Mouse (Mus musculus) intestine, postnatal 0 days (tissue): Measurements from ENCODE around the gene Il4. TPM values are rescaled to one million over a fixed set of nuclear protein-coding genes. Genes with fewer than 3 reads are reported as not detected.
"Not testable (repeated sequence)": the region's sequence is repeated elsewhere in the genome, so short reads cannot be mapped to it uniquely, and the experiment has no call there.

Source experiments
- ATAC-seq: fragments of 200-750 bp; cut with Nextera tagmentation; 2 replicates; pipeline ENCODE4 v1.8.0; 2017; ENCODE audit warnings: mild to moderate bottlenecking, moderate TSS enrichment, moderate library complexity
- H3K27ac ChIP-seq: fragments of 300-500 bp; sonication (generic); 2 replicates; pipeline ENCODE4 v1.5.1; 2014; ENCODE audit warnings: mild to moderate bottlenecking, low read depth, low read length, moderate library complexity
- H3K27me3 ChIP-seq: fragments of 300-500 bp; sonication (generic); replicated peaks from 2 replicates; pipeline ENCODE4 v1.6.1; 2014; ENCODE audit warnings: low read length, mixed read lengths; ENCODE audit not compliant: control insufficient read depth, insufficient read depth
- H3K36me3 ChIP-seq: fragments of 300-500 bp; sonication (generic); 2 replicates; pipeline ENCODE4 v1.6.1; 2014; ENCODE audit warnings: mild to moderate bottlenecking, moderate library complexity; ENCODE audit not compliant: control insufficient read depth, insufficient read depth
- H3K4me1 ChIP-seq: fragments of 300-500 bp; sonication (generic); replicated peaks from 2 replicates; pipeline ENCODE4 v1.6.1; 2014; ENCODE audit warnings: antibody characterized with exemption, low read length, mixed read lengths; ENCODE audit not compliant: control insufficient read depth, insufficient read depth
- H3K4me2 ChIP-seq: fragments of 300-500 bp; sonication (generic); replicated peaks from 2 replicates; pipeline ENCODE4 v1.6.1; 2014; ENCODE audit warnings: low read depth, mild to moderate bottlenecking, moderate library complexity
- H3K4me3 ChIP-seq: fragments of 300-500 bp; sonication (generic); 2 replicates; pipeline ENCODE4 v1.5.1; 2014; ENCODE audit warnings: low read depth, low read length
- H3K9ac ChIP-seq: fragments of 300-500 bp; sonication (generic); 2 replicates; pipeline ENCODE4 v1.6.1; 2014; ENCODE audit warnings: mild to moderate bottlenecking, low read depth, low read length
- H3K9me3 ChIP-seq: fragments of 300-500 bp; sonication (generic); 2 replicates; pipeline ENCODE4 v1.6.1; 2016; ENCODE audit warnings: mixed run types; ENCODE audit not compliant: control insufficient read depth
- CTCF ChIP-seq: sonication (generic); IDR thresholded peaks from 2 replicates; pipeline ENCODE4 v1.5.1; 2016; ENCODE audit warnings: low read depth, mild to moderate bottlenecking, control low read depth, antibody characterized with exemption, moderate library complexity
- WGBS: fragments of 180-500 bp; shearing (Covaris S2); extraction: QIAGEN DNeasy Blood & Tissue Kit; methylation state at CpG from one replicate; pipeline ENCODE4 v1.1.7; 2014; 5-methylcytosine and 5-hydroxymethylcytosine counted together
- polyA plus RNA-seq: library from polyadenylated mRNA; unstranded; fragments of >200 nt; fragmentation: Nextera tagmentation; extraction: Ambion mirVana; gene quantifications from 2 replicates; pipeline ENCODE4 v1.2.1, GENCODE M21; 2015

The Il4 gene
- polyA plus RNA-seq, 1 experiment from 2014 or later: 0.29 TPM

DNA sequence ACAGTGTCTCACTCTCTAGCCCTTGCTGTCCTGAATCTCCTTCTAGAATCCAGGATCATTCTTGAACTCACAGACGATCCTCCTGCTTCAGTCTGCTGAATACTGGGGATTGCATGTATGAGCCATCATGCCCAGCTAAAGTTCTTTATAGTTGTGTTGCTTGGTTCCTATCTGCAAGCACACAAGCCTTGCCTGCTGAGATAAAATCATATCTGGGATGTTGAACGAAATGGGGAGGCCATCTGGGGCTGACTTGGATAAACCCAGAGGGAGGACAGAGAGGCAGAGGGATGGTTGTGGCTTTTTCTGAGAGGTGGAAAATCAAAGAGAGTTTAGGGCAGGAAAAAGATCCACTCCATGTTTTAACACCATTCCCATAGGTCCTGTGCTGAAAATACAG lies 56.5 kb downstream of the Il4 start:
- WGBS: 69% methylated on average over 2 of the region's 2 CpGs
- no peak for ATAC-seq
- H3K9ac ChIP-seq: no peak overlapping the region

DNA sequence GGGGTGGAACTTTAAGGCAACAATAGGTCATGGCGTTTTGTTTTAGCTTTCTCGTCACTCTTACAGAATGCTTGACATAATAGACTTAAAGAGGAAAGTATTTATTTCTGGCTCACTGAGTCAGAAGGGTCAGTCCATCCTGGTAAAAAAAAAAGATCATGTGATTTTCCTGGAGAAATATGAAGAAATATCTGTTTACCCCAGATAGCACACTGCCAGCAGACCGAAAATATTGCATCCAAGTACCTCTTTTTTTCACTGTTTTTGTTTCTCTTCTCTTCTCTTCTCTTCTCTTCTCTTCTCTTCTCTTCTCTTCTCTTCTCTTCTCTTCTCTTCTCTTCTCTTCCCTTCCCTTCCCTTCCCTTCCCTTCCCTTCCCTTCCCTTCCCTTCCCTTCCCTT lies 58.5 kb downstream of the Il4 start:
- H3K4me2 ChIP-seq, H3K4me1 ChIP-seq, H3K27ac ChIP-seq, ATAC-seq, H3K9me3 ChIP-seq, H3K27me3 ChIP-seq, H3K4me3 ChIP-seq, H3K36me3 ChIP-seq, H3K9ac ChIP-seq: not testable (repeated sequence)
- WGBS: 79% methylated on average over 1 of the region's 3 CpGs

More for the DNA sequence above, 56.5 kb downstream of the Il4 start:
- H3K4me3 ChIP-seq: no peak overlapping the region
- TF ChIP-seq CTCF: no peak
- H3K27me3 ChIP-seq: no peaks in the 10 kb centered on the region
- no peaks in the 10 kb centered on the region for H3K36me3 ChIP-seq
- no peak overlapping the region for H3K27ac ChIP-seq
- H3K4me2 ChIP-seq: no peak overlapping the region
- H3K9me3 ChIP-seq: no peaks in the 10 kb centered on the region
- H3K4me1 ChIP-seq: no peaks in the 10 kb centered on the region

DNA sequence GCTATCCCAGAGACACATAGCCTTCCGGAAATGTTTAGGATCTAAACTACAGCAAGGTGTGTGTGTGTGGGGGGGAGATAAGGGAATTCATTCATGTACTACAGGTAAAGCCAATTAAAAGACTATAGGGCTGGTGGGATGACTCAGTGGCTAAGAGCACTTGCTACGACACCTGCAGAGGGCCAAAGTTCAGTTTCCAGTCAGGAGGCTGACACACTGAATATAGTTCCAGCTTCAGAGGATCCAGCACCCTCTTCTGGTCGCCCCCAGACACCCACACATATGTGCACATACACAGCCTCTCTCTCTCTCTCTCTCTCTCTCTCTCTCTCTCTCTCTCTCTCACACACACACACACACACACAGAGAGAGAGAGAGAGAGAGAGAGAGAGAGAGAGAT lies 60.5 kb downstream of the Il4 start:
- not testable (repeated sequence) for H3K27ac ChIP-seq, H3K4me3 ChIP-seq, H3K4me2 ChIP-seq, H3K4me1 ChIP-seq, H3K9ac ChIP-seq, H3K36me3 ChIP-seq, H3K27me3 ChIP-seq, H3K9me3 ChIP-seq
- ATAC-seq: peak; percentile 85
- WGBS: 68% methylated on average over 1 of the region's 3 CpGs

DNA sequence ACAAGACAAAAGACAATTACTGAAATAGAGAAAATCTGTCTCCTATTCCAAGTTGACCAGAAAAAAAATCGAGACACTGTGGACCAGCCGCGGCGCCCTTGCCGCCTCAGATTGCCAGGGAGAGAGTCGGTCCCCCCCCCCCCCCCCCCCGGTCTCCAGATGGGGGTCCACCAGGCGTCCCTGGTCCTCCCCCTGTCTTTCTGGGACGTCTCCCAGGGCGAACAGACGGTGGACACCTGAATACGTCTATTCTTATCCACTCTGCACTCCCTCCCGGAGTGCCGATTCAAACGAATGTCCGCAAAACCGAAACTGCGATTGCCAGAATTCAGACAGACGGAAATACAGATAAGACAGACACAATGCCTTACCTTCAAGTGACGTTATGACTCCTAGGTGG lies 61.9 kb downstream of the Il4 start:
- not testable (repeated sequence) for H3K4me2 ChIP-seq, H3K9me3 ChIP-seq, H3K9ac ChIP-seq, H3K36me3 ChIP-seq, H3K4me3 ChIP-seq, H3K4me1 ChIP-seq, H3K27ac ChIP-seq, ATAC-seq, H3K27me3 ChIP-seq
- WGBS: 83% methylated on average over 10 of the region's 20 CpGs

Other genes starting within 250 kb of the Il4 start
- gene Leap2, start 195.5 kb downstream of the Il4 start, polyA plus RNA-seq: 1,325 and 1,459 TPM in 2 replicates
- gene Uqcrq, start 187.8 kb downstream of the Il4 start, polyA plus RNA-seq: 2,040 and 2,166 TPM in 2 replicates
- 5.5 and 5.6 TPM in 2 replicates for gene Gdf9, start 187.6 kb downstream of the Il4 start, polyA plus RNA-seq
- gene Gm10447, start 161.6 kb downstream of the Il4 start, polyA plus RNA-seq: 0.12 and 0.23 TPM in 2 replicates
- gene Shroom1, start 161.5 kb downstream of the Il4 start, polyA plus RNA-seq: 3.0 and 3.7 TPM in 2 replicates
- not detected in 2 replicates for gene Gm9837, start 148.2 kb downstream of the Il4 start, polyA plus RNA-seq
- not detected in 2 replicates for gene Gm9945, start 138.5 kb downstream of the Il4 start, polyA plus RNA-seq
- gene Sowaha, start 138.4 kb downstream of the Il4 start, polyA plus RNA-seq: 1.1 and 1.5 TPM in 2 replicates
- 10.0 and 10.5 TPM in 2 replicates for gene Sept8, start 99.4 kb downstream of the Il4 start, polyA plus RNA-seq
- gene Kif3a, start 51.3 kb downstream of the Il4 start, polyA plus RNA-seq: 17.0 and 18.4 TPM in 2 replicates
- gene Il13, start 16.0 kb upstream of the Il4 start, polyA plus RNA-seq: not detected in 2 replicates
- gene Rad50, start 88.7 kb upstream of the Il4 start, polyA plus RNA-seq: 15.6 and 19.3 TPM in 2 replicates
- gene Il5, start 102.1 kb upstream of the Il4 start, polyA plus RNA-seq: not detected in 2 replicates
- 64.3 and 76.1 TPM in 2 replicates for gene Irf1, start 151.3 kb upstream of the Il4 start, polyA plus RNA-seq
- 0.17 and 0.67 TPM in 2 replicates for gene Gm17334, start 154.5 kb upstream of the Il4 start, polyA plus RNA-seq
- 6.5 and 8.0 TPM in 2 replicates for gene Gm12216, start 240.6 kb upstream of the Il4 start, polyA plus RNA-seq